Mouse (Mus musculus): ENCODE data around the gene Ccdc186.

GRCm38 (mm10) chr19:56797376-56797775, 24.6 kb downstream of the Ccdc186 start:
- no peak for TF ChIP-seq MXI1 (IDR thresholded peaks at IDR 0.05; ENCODE audit: low read depth, low read length)
- no peak for TF ChIP-seq USF1 (IDR thresholded peaks at IDR 0.05; ENCODE audit: low read depth, low read length)
- no peak for TF ChIP-seq POLR2AphosphoS2 (IDR thresholded peaks at IDR 0.05; ENCODE audit: low read depth, low read length)
- TF ChIP-seq ZKSCAN1 (IDR thresholded peaks at IDR 0.05; ENCODE audit: borderline replicate concordance, low read depth, low read length): no peak
- no peak for TF ChIP-seq JUND (conservative IDR thresholded peaks at IDR 0.05; ENCODE audit: low read depth, low read length)
- TF ChIP-seq POLR2A (IDR thresholded peaks at IDR 0.05; ENCODE audit: low read depth, low read length): no peak
- no peak for TF ChIP-seq NELFE (IDR thresholded peaks at IDR 0.05; ENCODE audit: low read depth, low read length)
- no peak for TF ChIP-seq TBP (conservative IDR thresholded peaks at IDR 0.05; ENCODE audit: low read depth, low read length)
- no peak for TF ChIP-seq CTCF (conservative IDR thresholded peaks at IDR 0.05 in 1 of 2, IDR thresholded peaks at IDR 0.05 in 1 of 2; ENCODE audit: low read depth in 2 of 2, low read length in 2 of 2)
- no peak for TF ChIP-seq KAT2A (IDR thresholded peaks at IDR 0.05; ENCODE audit: insufficient replicate concordance, low read length)
- no peak for TF ChIP-seq ZC3H11A (IDR thresholded peaks at IDR 0.05; ENCODE audit: low read depth, low read length)
- TF ChIP-seq RCOR1 (conservative IDR thresholded peaks at IDR 0.05; ENCODE audit: low read depth, low read length): no peak
- TF ChIP-seq UBTF (IDR thresholded peaks at IDR 0.05; ENCODE audit: low read depth, low read length): no peak

Measured in CH12.LX (cell line).